Mouse (Mus musculus): ENCODE measurements around the gene Cypt2. TPM values are rescaled to one million over a fixed set of nuclear protein-coding genes. Genes with fewer than 3 reads are reported as not detected.
"Not testable (repeated sequence)": the region's sequence is repeated elsewhere in the genome, so short reads cannot be mapped to it uniquely, and the experiment has no call there.

Gene Cypt2
- total RNA-seq (2021), result not detected
- long read RNA-seq, experiment 1, result 0 reads
- long read RNA-seq, experiment 2, result 0 reads

- DNase-seq (ENCODE audit: low spot score in 2 of 2), result not testable (repeated sequence)
Measured at GRCm38 (mm10) chrX:105499472-105499871, at the start of gene Cypt2. Gene Cypt2, plus strand, starts transcription at chrX:105499772.

- DNase-seq (ENCODE audit: low spot score in 2 of 2), result no peak
Measured at GRCm38 (mm10) chrX:105546234-105546633, 46.7 kb downstream of the Cypt2 start.

Data from gastrocnemius, postnatal 4 days (tissue).